Mouse (Mus musculus): Measurements from ENCODE around the gene Sohlh1. TPM values are rescaled to one million over a fixed set of nuclear protein-coding genes. Genes with fewer than 3 reads are reported as not detected.

The Sohlh1 gene
- polyA plus RNA-seq, 1 experiment from 2014 or later, result not detected

DNA sequence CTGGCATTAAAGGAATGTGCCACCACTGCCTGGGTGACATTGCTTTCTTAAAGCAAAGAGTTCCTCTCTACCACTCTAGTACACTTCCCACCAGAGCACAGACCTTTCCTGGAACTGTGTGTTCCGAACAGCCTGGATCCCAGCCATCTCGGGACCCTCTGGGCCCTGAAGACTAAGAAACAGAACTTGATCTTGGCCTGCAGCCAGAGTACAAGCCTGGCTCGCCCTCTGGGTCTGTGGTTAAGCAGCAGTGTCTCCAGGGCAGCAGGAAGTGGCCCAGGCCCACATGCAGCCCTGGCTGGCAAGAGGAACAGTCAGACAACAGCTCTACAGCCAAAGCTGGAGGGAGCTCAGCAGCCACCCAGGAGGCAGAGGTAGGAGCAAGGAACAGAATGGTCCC is 5.6 kb upstream of the Sohlh1 start:
- Histone ChIP-seq H3K27me3 (ENCODE audit: control insufficient read depth, insufficient read depth, low read length) (no peaks in the 10 kb centered on the region), H3K36me3 (ENCODE audit: control insufficient read depth, insufficient read depth, low read length) (no peaks in the 10 kb centered on the region), H3K9ac (ENCODE audit: low read depth, low read length) (no peak overlapping the region), H3K4me3 (ENCODE audit: low read length) (no peak overlapping the region), H3K9me3 (ENCODE audit: control insufficient read depth, low read length) (no peaks in the 10 kb centered on the region), H3K4me2 (replicated peaks; ENCODE audit: low read depth, low read length) (no peak overlapping the region), H3K27ac (ENCODE audit: low read depth, low read length) (no peak overlapping the region), H3K4me1 (ENCODE audit: control insufficient read depth, insufficient read depth, low read length) (no peaks in the 10 kb centered on the region)
- ATAC-seq (ENCODE audit: low FRiP score, low TSS enrichment), result no peak
- 51% methylated on average over 3 of the region's 3 CpGs for WGBS

DNA sequence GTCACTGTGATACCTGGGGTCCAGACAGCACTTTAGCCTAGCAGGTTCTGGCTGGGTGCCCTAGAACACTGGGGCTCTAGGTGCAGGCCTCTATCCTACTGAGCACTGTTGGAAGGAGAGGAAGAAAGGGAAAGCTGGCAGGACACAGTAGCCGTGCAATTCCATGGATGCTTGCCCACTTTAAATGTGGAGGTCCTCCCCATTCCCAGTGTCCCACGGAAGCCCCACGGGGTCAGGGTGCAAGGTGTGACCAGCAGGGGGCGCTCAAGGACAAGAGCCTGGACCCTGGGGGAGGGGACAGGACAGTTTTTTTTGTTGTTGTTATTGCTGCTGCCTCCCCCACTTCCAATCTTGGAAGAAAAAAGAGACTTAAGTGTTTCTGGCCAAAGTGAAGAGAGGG is 3.3 kb upstream of the Sohlh1 start:
- 0 out of 2 replicates have a peak, but pooled peaks have one; percentile 24 for ATAC-seq (ENCODE audit: low FRiP score, low TSS enrichment)
- whole genome bisulfite sequencing, result 15% methylated on average over 4 of the region's 4 CpGs
- H3K4me1 ChIP-seq (ENCODE audit: control insufficient read depth, insufficient read depth, low read length), result no peaks in the 10 kb centered on the region
- H3K27ac ChIP-seq (ENCODE audit: low read depth, low read length), result no peak overlapping the region
- no peak overlapping the region for H3K4me3 ChIP-seq (ENCODE audit: low read length)
- no peaks in the 10 kb centered on the region for H3K36me3 ChIP-seq (ENCODE audit: control insufficient read depth, insufficient read depth, low read length)
- H3K4me2 ChIP-seq (replicated peaks; ENCODE audit: low read depth, low read length), result no peak overlapping the region
- H3K9ac ChIP-seq (ENCODE audit: low read depth, low read length), result no peak overlapping the region
- H3K9me3 ChIP-seq (ENCODE audit: control insufficient read depth, low read length), result no peaks in the 10 kb centered on the region
- no peaks in the 10 kb centered on the region for H3K27me3 ChIP-seq (ENCODE audit: control insufficient read depth, insufficient read depth, low read length)

- H3K4me3 ChIP-seq (ENCODE audit: low read length), result no peak overlapping the region
- no peak overlapping the region for H3K4me2 ChIP-seq (replicated peaks; ENCODE audit: low read depth, low read length)
- no peak overlapping the region for H3K27ac ChIP-seq (ENCODE audit: low read depth, low read length)
- WGBS, result 86% methylated on average over 8 of the region's 8 CpGs
- no peaks in the 10 kb centered on the region for H3K36me3 ChIP-seq (ENCODE audit: control insufficient read depth, insufficient read depth, low read length)
- no peaks in the 10 kb centered on the region for H3K4me1 ChIP-seq (ENCODE audit: control insufficient read depth, insufficient read depth, low read length)
- H3K27me3 ChIP-seq (ENCODE audit: control insufficient read depth, insufficient read depth, low read length), result no peaks in the 10 kb centered on the region
- H3K9ac ChIP-seq (ENCODE audit: low read depth, low read length), result no peak overlapping the region
- ATAC-seq (ENCODE audit: low FRiP score, low TSS enrichment), result no peak
- H3K9me3 ChIP-seq (ENCODE audit: control insufficient read depth, low read length), result no peaks in the 10 kb centered on the region
These were observed 532 bp downstream of the Sohlh1 start for GRCm38 (mm10) chr2:25846516-25846915.

DNA sequence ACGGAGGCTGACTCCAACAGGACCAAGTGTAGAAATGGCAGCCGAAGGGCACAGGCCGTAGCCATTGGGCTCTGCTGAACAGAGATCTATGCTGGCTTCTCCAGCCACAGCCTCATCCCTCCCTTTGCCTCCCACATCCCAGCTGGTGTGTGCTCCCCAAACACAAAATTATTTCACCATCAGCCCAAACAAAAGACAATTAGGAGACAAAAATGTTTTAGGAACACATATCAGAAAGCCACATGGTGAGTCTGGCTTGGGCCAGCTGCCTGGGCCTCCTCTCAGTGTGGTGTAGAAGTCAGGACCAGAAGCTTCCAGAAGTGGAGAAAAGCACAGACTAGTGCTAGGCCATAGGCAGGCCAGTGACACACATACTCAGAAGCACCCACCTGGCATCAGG is 3.0 kb downstream of the Sohlh1 start:
- H3K4me2 ChIP-seq (replicated peaks; ENCODE audit: low read depth, low read length), result no peak overlapping the region
- H3K27ac ChIP-seq (ENCODE audit: low read depth, low read length), result no peak overlapping the region
- no peaks in the 10 kb centered on the region for H3K27me3 ChIP-seq (ENCODE audit: control insufficient read depth, insufficient read depth, low read length)
- H3K9ac ChIP-seq (ENCODE audit: low read depth, low read length), result no peak overlapping the region
- WGBS, result 73% methylated on average over 3 of the region's 3 CpGs
- no peak overlapping the region for H3K4me3 ChIP-seq (ENCODE audit: low read length)
- H3K36me3 ChIP-seq (ENCODE audit: control insufficient read depth, insufficient read depth, low read length), result no peaks in the 10 kb centered on the region
- no peaks in the 10 kb centered on the region for H3K9me3 ChIP-seq (ENCODE audit: control insufficient read depth, low read length)
- ATAC-seq (ENCODE audit: low FRiP score, low TSS enrichment), result no peak
- no peaks in the 10 kb centered on the region for H3K4me1 ChIP-seq (ENCODE audit: control insufficient read depth, insufficient read depth, low read length)

DNA sequence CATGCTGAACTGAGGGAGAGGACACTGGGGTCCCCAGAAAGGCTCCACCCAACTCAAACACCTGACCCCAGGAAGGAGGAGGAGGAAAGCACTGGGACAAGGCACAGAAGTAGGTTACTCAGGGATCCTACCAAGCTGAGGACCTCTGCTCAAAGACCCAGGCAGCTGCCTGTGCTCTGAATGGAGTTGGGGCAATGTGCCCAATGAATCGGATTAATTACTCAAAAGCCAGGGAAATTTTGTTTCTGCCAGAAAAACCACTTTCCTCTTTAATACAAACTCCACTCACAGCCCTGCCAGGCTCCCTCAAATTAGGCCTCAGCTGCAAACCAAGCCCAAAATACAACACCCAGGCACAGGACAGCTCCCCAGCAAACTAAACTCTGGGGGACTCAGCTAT is 4.3 kb downstream of the Sohlh1 start:
- no peak for ATAC-seq (ENCODE audit: low FRiP score, low TSS enrichment)
- no peaks in the 10 kb centered on the region for H3K36me3 ChIP-seq (ENCODE audit: control insufficient read depth, insufficient read depth, low read length)
- no peaks in the 10 kb centered on the region for H3K27me3 ChIP-seq (ENCODE audit: control insufficient read depth, insufficient read depth, low read length)
- H3K4me1 ChIP-seq (ENCODE audit: control insufficient read depth, insufficient read depth, low read length), result no peaks in the 10 kb centered on the region
- WGBS, result 82% methylated on average over 1 of the region's 1 CpGs
- no peak overlapping the region for H3K4me3 ChIP-seq (ENCODE audit: low read length)
- no peak overlapping the region for H3K9ac ChIP-seq (ENCODE audit: low read depth, low read length)
- no peaks in the 10 kb centered on the region for H3K9me3 ChIP-seq (ENCODE audit: control insufficient read depth, low read length)
- H3K4me2 ChIP-seq (replicated peaks; ENCODE audit: low read depth, low read length), result no peak overlapping the region
- no peak overlapping the region for H3K27ac ChIP-seq (ENCODE audit: low read depth, low read length)

GRCm38 (mm10) chr2:25842161-25842560 is 4.9 kb downstream of the Sohlh1 start:
- ATAC-seq (ENCODE audit: low FRiP score, low TSS enrichment), result no peak
- Histone ChIP-seq H3K36me3 (ENCODE audit: control insufficient read depth, insufficient read depth, low read length) (no peaks in the 10 kb centered on the region), H3K4me1 (ENCODE audit: control insufficient read depth, insufficient read depth, low read length) (no peaks in the 10 kb centered on the region), H3K27me3 (ENCODE audit: control insufficient read depth, insufficient read depth, low read length) (no peaks in the 10 kb centered on the region), H3K4me2 (replicated peaks; ENCODE audit: low read depth, low read length) (no peak overlapping the region), H3K27ac (ENCODE audit: low read depth, low read length) (no peak overlapping the region), H3K9me3 (ENCODE audit: control insufficient read depth, low read length) (no peaks in the 10 kb centered on the region), H3K4me3 (ENCODE audit: low read length) (no peak overlapping the region), H3K9ac (ENCODE audit: low read depth, low read length) (no peak overlapping the region)
- WGBS, result 76% methylated on average over 4 of the region's 4 CpGs

- H3K36me3 ChIP-seq (ENCODE audit: control insufficient read depth, insufficient read depth, low read length), result no peaks in the 10 kb centered on the region
- ATAC-seq (ENCODE audit: low FRiP score, low TSS enrichment), result peak; percentile 43
These were observed 10.8 kb downstream of the Sohlh1 start for GRCm38 (mm10) chr2:25836291-25836690.

DNA sequence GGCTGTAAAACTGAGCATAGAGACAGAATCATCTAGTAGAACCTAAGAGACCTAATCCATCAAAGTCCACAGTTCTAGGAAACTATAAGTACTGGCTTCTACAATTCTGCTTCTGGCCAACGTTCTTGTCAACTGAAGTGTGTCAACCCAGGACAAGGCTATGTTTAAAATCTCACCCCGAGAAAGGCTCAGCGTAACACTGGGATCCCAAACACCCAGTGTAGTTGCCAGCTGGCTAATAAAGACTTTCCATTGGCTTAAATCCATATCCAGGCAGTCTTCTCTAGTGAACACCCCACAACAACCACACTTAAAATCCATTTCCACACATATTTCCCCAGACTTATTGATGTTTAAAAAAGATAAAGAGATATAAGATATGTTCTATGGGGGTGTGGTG is 16.3 kb downstream of the Sohlh1 start:
- H3K4me2 ChIP-seq (replicated peaks; ENCODE audit: low read depth, low read length), result no peak overlapping the region
- no peaks in the 10 kb centered on the region for H3K4me1 ChIP-seq (ENCODE audit: control insufficient read depth, insufficient read depth, low read length)
- WGBS, result 83% methylated on average over 3 of the region's 3 CpGs
- no peak overlapping the region for H3K9ac ChIP-seq (ENCODE audit: low read depth, low read length)
- no peaks in the 10 kb centered on the region for H3K36me3 ChIP-seq (ENCODE audit: control insufficient read depth, insufficient read depth, low read length)
- no peak for ATAC-seq (ENCODE audit: low FRiP score, low TSS enrichment)
- no peak overlapping the region for H3K27ac ChIP-seq (ENCODE audit: low read depth, low read length)
- no peak overlapping the region for H3K4me3 ChIP-seq (ENCODE audit: low read length)
- H3K9me3 ChIP-seq (ENCODE audit: control insufficient read depth, low read length), result no peaks in the 10 kb centered on the region
- H3K27me3 ChIP-seq (ENCODE audit: control insufficient read depth, insufficient read depth, low read length), result no peaks in the 10 kb centered on the region

More at GRCm38 (mm10) chr2:25836291-25836690, 10.8 kb downstream of the Sohlh1 start:
- H3K9ac ChIP-seq (ENCODE audit: low read depth, low read length), result no peak overlapping the region
- no peak overlapping the region for H3K4me2 ChIP-seq (replicated peaks; ENCODE audit: low read depth, low read length)
- H3K9me3 ChIP-seq (ENCODE audit: control insufficient read depth, low read length), result no peaks in the 10 kb centered on the region
- no peak overlapping the region for H3K27ac ChIP-seq (ENCODE audit: low read depth, low read length)
- H3K27me3 ChIP-seq (ENCODE audit: control insufficient read depth, insufficient read depth, low read length), result no peaks in the 10 kb centered on the region
- no peak overlapping the region for H3K4me3 ChIP-seq (ENCODE audit: low read length)
- 52% methylated on average over 5 of the region's 5 CpGs for WGBS
- H3K4me1 ChIP-seq (ENCODE audit: control insufficient read depth, insufficient read depth, low read length), result no peaks in the 10 kb centered on the region

- Histone ChIP-seq H3K36me3 (ENCODE audit: control insufficient read depth, insufficient read depth, low read length) (no peaks in the 10 kb centered on the region), H3K4me3 (ENCODE audit: low read length) (no peak overlapping the region), H3K9me3 (ENCODE audit: control insufficient read depth, low read length) (no peaks in the 10 kb centered on the region), H3K27ac (ENCODE audit: low read depth, low read length) (no peak overlapping the region), H3K9ac (ENCODE audit: low read depth, low read length) (no peak overlapping the region), H3K4me1 (ENCODE audit: control insufficient read depth, insufficient read depth, low read length) (no peaks in the 10 kb centered on the region), H3K4me2 (replicated peaks; ENCODE audit: low read depth, low read length) (no peak overlapping the region), H3K27me3 (ENCODE audit: control insufficient read depth, insufficient read depth, low read length) (no peaks in the 10 kb centered on the region)
- WGBS, result 77% methylated on average over 8 of the region's 8 CpGs
- no peak for ATAC-seq (ENCODE audit: low FRiP score, low TSS enrichment)
These were observed 18.6 kb downstream of the Sohlh1 start for GRCm38 (mm10) chr2:25828344-25828947.
